Mouse (Mus musculus): ENCODE results near the gene Cdk5rap3. TPM values are rescaled to one million over a fixed set of nuclear protein-coding genes. Genes with fewer than 3 reads are reported as not detected.

Gene Cdk5rap3
- polyA plus RNA-seq, 1 experiment from 2014 or later: 52.5 TPM

DNA sequence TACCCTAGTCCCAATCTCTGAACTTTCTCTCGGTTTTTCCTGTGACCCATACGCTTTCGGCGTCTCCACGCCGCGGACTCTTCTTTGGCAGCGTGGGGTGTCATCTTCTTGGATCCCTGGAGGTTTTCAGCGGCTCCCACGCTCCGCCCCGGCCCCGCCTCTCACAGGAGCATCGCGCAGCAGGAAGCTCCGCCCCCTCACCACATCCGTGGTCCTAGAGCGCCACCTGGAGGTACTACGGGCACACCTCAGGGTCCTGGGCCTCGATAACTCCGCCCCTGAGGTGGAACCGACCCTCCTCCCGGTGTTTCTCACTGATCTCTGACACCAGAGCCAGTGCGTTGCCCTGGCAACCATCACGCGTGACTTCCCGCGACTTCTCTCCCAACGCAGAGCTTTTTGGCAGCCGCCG, 54.4 kb downstream of the Cdk5rap3 start:
- H3K4me2 ChIP-seq: peak overlapping the region; percentile 94
- H3K4me1 ChIP-seq (ENCODE audit: control insufficient read depth, insufficient read depth, low read length): peaks cover 16% of the 10 kb centered on the region
- ATAC-seq (replicated peaks; ENCODE audit: insufficient number of reproducible peaks, low FRiP score, low TSS enrichment): peak; percentile 75
- peaks cover 3% of the 10 kb centered on the region; the same call in 1 of the 2 replicates for H3K27me3 ChIP-seq (ENCODE audit: control insufficient read depth, insufficient read depth, low read length)
- H3K36me3 ChIP-seq (ENCODE audit: control insufficient read depth, insufficient read depth, low read length): no peaks in the 10 kb centered on the region
- H3K9ac ChIP-seq (ENCODE audit: low read depth, low read length): peak overlapping the region; percentile 56
- H3K4me3 ChIP-seq (ENCODE audit: low read depth, low read length): peak overlapping the region; percentile 55
- H3K9me3 ChIP-seq (replicated peaks; ENCODE audit: control insufficient read depth, low read length): no peaks in the 10 kb centered on the region
- no peak overlapping the region for H3K27ac ChIP-seq (ENCODE audit: low read depth, low read length)
- WGBS (ENCODE audit: insufficient replicate concordance): under 1% methylated on average over 31 of the region's 31 CpGs

DNA sequence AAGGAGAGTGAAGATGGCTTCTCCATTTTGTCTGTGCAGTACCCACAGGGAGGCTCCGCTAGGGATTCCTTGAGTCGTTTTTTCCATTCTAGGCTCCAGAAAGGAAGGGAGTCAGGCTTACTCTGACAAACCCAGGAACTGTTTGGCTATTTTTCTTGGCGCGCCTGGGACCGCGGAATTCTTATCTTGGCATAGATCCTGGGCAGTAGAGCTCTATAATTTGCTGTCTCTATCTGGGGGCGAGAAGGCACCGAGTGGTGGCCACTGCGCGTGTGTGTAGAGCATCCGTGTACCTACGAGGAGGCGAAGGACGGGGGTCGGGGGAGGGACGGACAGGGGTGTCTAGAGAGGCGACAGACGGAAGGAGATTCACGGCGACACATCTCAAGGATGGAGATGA, 54.9 kb downstream of the Cdk5rap3 start:
- Histone ChIP-seq H3K36me3 (ENCODE audit: control insufficient read depth, insufficient read depth, low read length) (no peaks in the 10 kb centered on the region), H3K9ac (ENCODE audit: low read depth, low read length) (peak overlapping the region; percentile 56), H3K4me3 (ENCODE audit: low read depth, low read length) (peak overlapping the region; percentile 55), H3K27ac (ENCODE audit: low read depth, low read length) (0 out of 2 replicates have a peak overlapping the region, but pooled peaks have one; percentile 29), H3K27me3 (ENCODE audit: control insufficient read depth, insufficient read depth, low read length) (peaks cover 3% of the 10 kb centered on the region; the same call in 1 of the 2 replicates), H3K4me2 (peak overlapping the region; percentile 94), H3K4me1 (ENCODE audit: control insufficient read depth, insufficient read depth, low read length) (peaks cover 16% of the 10 kb centered on the region), H3K9me3 (replicated peaks; ENCODE audit: control insufficient read depth, low read length) (no peaks in the 10 kb centered on the region)
- ATAC-seq (replicated peaks; ENCODE audit: insufficient number of reproducible peaks, low FRiP score, low TSS enrichment): peak; percentile 32; the same call in 1 of the 2 replicates
- WGBS (ENCODE audit: insufficient replicate concordance): under 1% methylated on average over 20 of the region's 20 CpGs

DNA sequence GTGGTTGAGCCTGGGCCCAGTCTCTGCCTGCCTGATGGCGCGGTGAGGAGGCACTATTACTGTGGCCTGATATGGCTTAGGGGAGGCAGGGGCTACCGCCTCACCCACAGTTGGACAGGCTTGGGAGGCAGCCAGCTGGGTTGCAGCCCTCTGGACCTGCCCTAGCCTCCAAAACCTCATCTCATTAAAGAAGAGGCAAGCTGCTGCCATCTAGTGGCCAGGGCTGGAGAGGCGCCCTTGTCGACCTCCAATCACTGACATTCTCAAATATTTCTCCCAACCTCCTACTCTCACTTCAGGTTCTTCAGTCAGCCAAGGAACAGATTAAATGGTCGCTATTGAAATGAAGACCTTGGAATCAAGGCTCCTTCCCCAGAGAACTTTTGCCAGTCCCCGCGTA, 55.7 kb downstream of the Cdk5rap3 start:
- Histone ChIP-seq H3K36me3 (ENCODE audit: control insufficient read depth, insufficient read depth, low read length) (no peaks in the 10 kb centered on the region), H3K27me3 (ENCODE audit: control insufficient read depth, insufficient read depth, low read length) (peaks cover 3% of the 10 kb centered on the region; the same call in 1 of the 2 replicates), H3K4me3 (ENCODE audit: low read depth, low read length) (no peak overlapping the region), H3K4me1 (ENCODE audit: control insufficient read depth, insufficient read depth, low read length) (peaks cover 16% of the 10 kb centered on the region), H3K9ac (ENCODE audit: low read depth, low read length) (no peak overlapping the region), H3K27ac (ENCODE audit: low read depth, low read length) (no peak overlapping the region), H3K9me3 (replicated peaks; ENCODE audit: control insufficient read depth, low read length) (no peaks in the 10 kb centered on the region), H3K4me2 (peak overlapping the region; percentile 94; the same call in 1 of the 2 replicates)
- 12% methylated on average over 8 of the region's 8 CpGs for WGBS (ENCODE audit: insufficient replicate concordance)
- peak; percentile 55 for ATAC-seq (replicated peaks; ENCODE audit: insufficient number of reproducible peaks, low FRiP score, low TSS enrichment)

DNA sequence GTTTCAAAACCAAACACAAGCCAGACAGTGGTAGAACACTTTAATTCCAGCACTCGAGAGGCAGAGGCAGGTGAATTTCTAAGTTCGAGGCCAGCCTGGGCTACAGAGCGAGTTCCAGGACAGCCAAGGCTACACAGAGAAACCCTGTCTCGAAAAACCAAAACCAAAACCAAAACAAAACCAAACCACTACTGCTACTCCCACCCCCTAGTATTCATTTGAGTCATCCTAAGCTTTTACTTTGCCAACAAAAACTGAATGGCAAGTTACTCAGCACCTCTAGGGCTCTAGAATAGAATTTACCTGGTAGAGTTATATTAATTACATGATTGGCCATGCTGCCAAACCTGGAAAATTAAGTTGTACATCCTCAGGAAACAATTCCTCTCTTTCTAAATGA, 56.7 kb downstream of the Cdk5rap3 start:
- Histone ChIP-seq H3K4me2 (no peak overlapping the region), H3K9ac (ENCODE audit: low read depth, low read length) (no peak overlapping the region), H3K4me3 (ENCODE audit: low read depth, low read length) (no peak overlapping the region), H3K27ac (ENCODE audit: low read depth, low read length) (no peak overlapping the region), H3K27me3 (ENCODE audit: control insufficient read depth, insufficient read depth, low read length) (peaks cover 3% of the 10 kb centered on the region; the same call in 1 of the 2 replicates), H3K4me1 (ENCODE audit: control insufficient read depth, insufficient read depth, low read length) (peaks cover 16% of the 10 kb centered on the region), H3K9me3 (replicated peaks; ENCODE audit: control insufficient read depth, low read length) (no peaks in the 10 kb centered on the region), H3K36me3 (ENCODE audit: control insufficient read depth, insufficient read depth, low read length) (no peaks in the 10 kb centered on the region)
- 85% methylated on average over 4 of the region's 4 CpGs for WGBS (ENCODE audit: insufficient replicate concordance)
- no peak for ATAC-seq (replicated peaks; ENCODE audit: insufficient number of reproducible peaks, low FRiP score, low TSS enrichment)

DNA sequence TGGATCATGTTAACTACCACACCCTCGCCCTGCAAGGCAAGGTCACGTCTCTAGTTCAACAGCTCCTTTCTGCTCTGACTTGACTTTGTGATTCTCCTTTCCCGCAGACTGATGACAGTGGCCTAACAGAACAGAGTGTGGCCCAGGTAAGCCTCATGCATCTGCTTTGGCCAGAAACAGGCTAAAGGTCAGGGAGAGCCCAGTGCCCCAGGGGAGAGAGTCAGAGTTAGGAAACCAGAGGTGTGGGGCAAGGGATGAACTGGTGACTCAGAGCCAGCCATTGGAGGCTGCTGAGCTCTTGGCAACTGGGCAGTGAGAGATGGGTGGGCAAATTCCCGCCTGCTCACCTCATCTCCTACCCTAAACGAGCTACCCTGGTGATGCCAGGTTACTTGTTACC, 58.9 kb downstream of the Cdk5rap3 start:
- WGBS (ENCODE audit: insufficient replicate concordance): 72% methylated on average over 5 of the region's 5 CpGs
- Histone ChIP-seq H3K36me3 (ENCODE audit: control insufficient read depth, insufficient read depth, low read length) (no peaks in the 10 kb centered on the region), H3K4me1 (ENCODE audit: control insufficient read depth, insufficient read depth, low read length) (peaks cover 10% of the 10 kb centered on the region; the same call in 1 of the 2 replicates), H3K27ac (ENCODE audit: low read depth, low read length) (no peak overlapping the region), H3K27me3 (ENCODE audit: control insufficient read depth, insufficient read depth, low read length) (no peaks in the 10 kb centered on the region), H3K4me3 (ENCODE audit: low read depth, low read length) (no peak overlapping the region), H3K9ac (ENCODE audit: low read depth, low read length) (no peak overlapping the region), H3K4me2 (no peak overlapping the region), H3K9me3 (replicated peaks; ENCODE audit: control insufficient read depth, low read length) (no peaks in the 10 kb centered on the region)
- ATAC-seq (replicated peaks; ENCODE audit: insufficient number of reproducible peaks, low FRiP score, low TSS enrichment): no peak

Other genes with a start within 250 kb of the Cdk5rap3 start
- 6.8 and 7.0 TPM in 2 replicates for gene Snx11, start 138.9 kb downstream of the Cdk5rap3 start, polyA plus RNA-seq (2014; fragmentation: Nextera tagmentation; extraction: Ambion mirVana)
- 50.7 and 60.0 TPM in 2 replicates for gene Cbx1, start 127.4 kb downstream of the Cdk5rap3 start, polyA plus RNA-seq (2014; fragmentation: Nextera tagmentation; extraction: Ambion mirVana)
- gene Nfe2l1, start 86.5 kb downstream of the Cdk5rap3 start, polyA plus RNA-seq (2014; fragmentation: Nextera tagmentation; extraction: Ambion mirVana): 36.5 and 44.0 TPM in 2 replicates
- gene Copz2, start 66.6 kb downstream of the Cdk5rap3 start, polyA plus RNA-seq (2014; fragmentation: Nextera tagmentation; extraction: Ambion mirVana): 102 and 105 TPM in 2 replicates
- gene Prr15l, start 11.6 kb upstream of the Cdk5rap3 start, polyA plus RNA-seq (2014; fragmentation: Nextera tagmentation; extraction: Ambion mirVana): 0.23 and 0.50 TPM in 2 replicates
- gene Pnpo, start 27.5 kb upstream of the Cdk5rap3 start, polyA plus RNA-seq (2014; fragmentation: Nextera tagmentation; extraction: Ambion mirVana): 63.9 and 68.0 TPM in 2 replicates
- 17.3 and 17.9 TPM in 2 replicates for gene Sp2, start 66.5 kb upstream of the Cdk5rap3 start, polyA plus RNA-seq (2014; fragmentation: Nextera tagmentation; extraction: Ambion mirVana)
- gene Sp6, start 96.9 kb upstream of the Cdk5rap3 start, polyA plus RNA-seq (2014; fragmentation: Nextera tagmentation; extraction: Ambion mirVana): 0.07 and 0.11 TPM in 2 replicates
- 13.9 and 16.6 TPM in 2 replicates for gene Scrn2, start 113.4 kb upstream of the Cdk5rap3 start, polyA plus RNA-seq (2014; fragmentation: Nextera tagmentation; extraction: Ambion mirVana)
- 0.59 and 0.93 TPM in 2 replicates for gene Lrrc46, start 124.9 kb upstream of the Cdk5rap3 start, polyA plus RNA-seq (2014; fragmentation: Nextera tagmentation; extraction: Ambion mirVana)
- 83.9 and 87.2 TPM in 2 replicates for gene Mrpl10, start 125.1 kb upstream of the Cdk5rap3 start, polyA plus RNA-seq (2014; fragmentation: Nextera tagmentation; extraction: Ambion mirVana)
- gene Osbpl7, start 134.1 kb upstream of the Cdk5rap3 start, polyA plus RNA-seq (2014; fragmentation: Nextera tagmentation; extraction: Ambion mirVana): 3.9 and 4.1 TPM in 2 replicates
- gene Tbx21, start 198.8 kb upstream of the Cdk5rap3 start, polyA plus RNA-seq (2014; fragmentation: Nextera tagmentation; extraction: Ambion mirVana): not detected in 2 replicates
- gene Tbkbp1, start 235.0 kb upstream of the Cdk5rap3 start, polyA plus RNA-seq (2014; fragmentation: Nextera tagmentation; extraction: Ambion mirVana): 5.7 and 6.8 TPM in 2 replicates

Measured in heart, embryonic 11.5 days (tissue).